Mouse (Mus musculus) heart, embryonic 13.5 days (tissue): ENCODE results near the gene Rab3gap1. TPM values are rescaled to one million over a fixed set of nuclear protein-coding genes. Genes with fewer than 3 reads are reported as not detected.

Source experiments
- ATAC-seq: fragments of 200-750 bp; cut with Nextera tagmentation; 2 replicates; pipeline ENCODE4 v1.8.0; 2017; ENCODE audit warnings: moderate TSS enrichment; ENCODE audit not compliant: insufficient number of reproducible peaks, low FRiP score, low TSS enrichment; ENCODE audit errors: extremely low read depth
- H3K27ac ChIP-seq: fragments of 300-500 bp; sonication (generic); replicated peaks from 2 replicates; pipeline ENCODE4 v1.5.1; 2015; ENCODE audit warnings: moderate library complexity, mild to moderate bottlenecking, inconsistent platforms
- H3K27me3 ChIP-seq: fragments of 300-500 bp; sonication (generic); replicated peaks from 2 replicates; pipeline ENCODE4 v1.6.1; 2015; ENCODE audit warnings: mild to moderate bottlenecking, inconsistent platforms
- H3K36me3 ChIP-seq: fragments of 300-500 bp; sonication (generic); 2 replicates; pipeline ENCODE4 v1.6.1; 2015; ENCODE audit warnings: mild to moderate bottlenecking, inconsistent platforms
- H3K4me1 ChIP-seq: fragments of 300-500 bp; sonication (generic); 2 replicates; pipeline ENCODE4 v1.6.1; 2015; ENCODE audit warnings: inconsistent platforms
- H3K4me2 ChIP-seq: fragments of 300-500 bp; sonication (generic); 2 replicates; pipeline ENCODE4 v1.6.1; 2015; ENCODE audit warnings: inconsistent platforms, mild to moderate bottlenecking, moderate library complexity
- H3K4me3 ChIP-seq: fragments of 300-500 bp; sonication (generic); 2 replicates; pipeline ENCODE4 v1.5.1; 2015; ENCODE audit warnings: moderate library complexity, mild to moderate bottlenecking, inconsistent platforms
- H3K9ac ChIP-seq: fragments of 300-500 bp; sonication (generic); 2 replicates; pipeline ENCODE4 v1.6.1; 2015; ENCODE audit warnings: inconsistent platforms, mild to moderate bottlenecking, moderate library complexity
- H3K9me3 ChIP-seq: fragments of 300-500 bp; sonication (generic); 2 replicates; pipeline ENCODE4 v1.6.1; 2016; ENCODE audit warnings: inconsistent platforms
- WGBS: fragments of 180-500 bp; shearing (Covaris S2); methylation state at CpG from one replicate; pipeline ENCODE4 v1.1.7; 2015; ENCODE audit warnings: mixed read lengths; 5-methylcytosine and 5-hydroxymethylcytosine counted together
- polyA plus RNA-seq: library from polyadenylated mRNA; unstranded; fragments of >200 nt; fragmentation: Nextera tagmentation; extraction: Ambion mirVana; gene quantifications from 2 replicates; pipeline ENCODE4 v1.2.1, GENCODE M21; 2015

The Rab3gap1 gene
- polyA plus RNA-seq: 21.7 and 21.8 TPM in 2 replicates

GRCm38 (mm10) chr1:127868300-127869261, at the start of gene Rab3gap1:
Rab3gap1 (plus strand) TSS chr1:127868773.
- Histone ChIP-seq H3K27ac (peak within 1 kb of the TSS; percentile 68), H3K9ac (peak within 1 kb of the TSS; percentile 85), H3K27me3 (no peaks in the 10 kb centered on the region), H3K4me1 (peaks cover 10% of the 10 kb centered on the region), H3K9me3 (no peaks in the 10 kb centered on the region), H3K36me3 (peaks cover 28% of the 10 kb centered on the region), H3K4me2 (peak within 1 kb of the TSS; percentile 71), H3K4me3 (peak within 1 kb of the TSS; percentile 69)
- WGBS: 11% methylated on average over 47 of the region's 47 CpGs
- ATAC-seq: peak; percentile 96

GRCm38 (mm10) chr1:127827325-127827724, 41.2 kb upstream of the Rab3gap1 start:
- Histone ChIP-seq H3K4me2 (no peak overlapping the region), H3K9ac (no peak overlapping the region), H3K27me3 (no peaks in the 10 kb centered on the region), H3K4me3 (no peak overlapping the region), H3K36me3 (no peaks in the 10 kb centered on the region), H3K9me3 (no peaks in the 10 kb centered on the region), H3K4me1 (no peaks in the 10 kb centered on the region), H3K27ac (no peak overlapping the region)
- no peak for ATAC-seq
- 13% methylated on average over 2 of the region's 2 CpGs for WGBS

- ATAC-seq: no peak
- H3K4me1 ChIP-seq: peaks cover 6% of the 10 kb centered on the region
Observed at GRCm38 (mm10) chr1:127830215-127830921, 38.2 kb upstream of the Rab3gap1 start.

GRCm38 (mm10) chr1:127833714-127834113, 34.9 kb upstream of the Rab3gap1 start:
- WGBS: 36% methylated on average over 2 of the region's 2 CpGs
- H3K4me3 ChIP-seq: no peak overlapping the region
- H3K27ac ChIP-seq: no peak overlapping the region
- peaks cover 6% of the 10 kb centered on the region for H3K4me1 ChIP-seq
- H3K9ac ChIP-seq: no peak overlapping the region
- no peaks in the 10 kb centered on the region for H3K27me3 ChIP-seq
- H3K9me3 ChIP-seq: no peaks in the 10 kb centered on the region
- no peak overlapping the region for H3K4me2 ChIP-seq
- no peaks in the 10 kb centered on the region for H3K36me3 ChIP-seq
- ATAC-seq: no peak

More at GRCm38 (mm10) chr1:127830215-127830921, 38.2 kb upstream of the Rab3gap1 start:
- Histone ChIP-seq H3K4me3 (no peak overlapping the region), H3K4me2 (no peak overlapping the region), H3K9ac (no peak overlapping the region), H3K27me3 (no peaks in the 10 kb centered on the region), H3K9me3 (no peaks in the 10 kb centered on the region), H3K27ac (no peak overlapping the region), H3K36me3 (no peaks in the 10 kb centered on the region)
- 75% methylated on average over 13 of the region's 13 CpGs for whole genome bisulfite sequencing

GRCm38 (mm10) chr1:127834202-127834601, 34.4 kb upstream of the Rab3gap1 start:
- no peaks in the 10 kb centered on the region for H3K9me3 ChIP-seq
- no peak overlapping the region for H3K9ac ChIP-seq
- H3K4me2 ChIP-seq: no peak overlapping the region
- H3K27me3 ChIP-seq: no peaks in the 10 kb centered on the region
- ATAC-seq: no peak
- H3K4me3 ChIP-seq: no peak overlapping the region
- H3K4me1 ChIP-seq: peaks cover 6% of the 10 kb centered on the region
- no peak overlapping the region for H3K27ac ChIP-seq
- no peaks in the 10 kb centered on the region for H3K36me3 ChIP-seq
- WGBS: 47% methylated on average over 4 of the region's 4 CpGs

- H3K4me1 ChIP-seq: peaks cover 6% of the 10 kb centered on the region
- no peaks in the 10 kb centered on the region for H3K9me3 ChIP-seq
- 75% methylated on average over 4 of the region's 4 CpGs for WGBS
- ATAC-seq: no peak
- H3K4me3 ChIP-seq: no peak overlapping the region
- no peak overlapping the region for H3K9ac ChIP-seq
- no peaks in the 10 kb centered on the region for H3K36me3 ChIP-seq
- no peak overlapping the region for H3K4me2 ChIP-seq
- no peaks in the 10 kb centered on the region for H3K27me3 ChIP-seq
- no peak overlapping the region for H3K27ac ChIP-seq
Observed at GRCm38 (mm10) chr1:127836619-127837018, 32.0 kb upstream of the Rab3gap1 start.

- H3K27ac ChIP-seq: no peak overlapping the region
- H3K9me3 ChIP-seq: no peaks in the 10 kb centered on the region
- no peak overlapping the region for H3K4me3 ChIP-seq
- no peaks in the 10 kb centered on the region for H3K36me3 ChIP-seq
- WGBS: 59% methylated on average over 1 of the region's 1 CpGs
- no peaks in the 10 kb centered on the region for H3K27me3 ChIP-seq
- no peak for ATAC-seq
- no peak overlapping the region for H3K4me2 ChIP-seq
- no peak overlapping the region for H3K9ac ChIP-seq
- peaks cover 6% of the 10 kb centered on the region for H3K4me1 ChIP-seq
Observed at GRCm38 (mm10) chr1:127838602-127839001, 30.0 kb upstream of the Rab3gap1 start.

- Histone ChIP-seq H3K27ac (no peak overlapping the region), H3K9ac (no peak overlapping the region), H3K4me1 (no peaks in the 10 kb centered on the region), H3K4me2 (no peak overlapping the region), H3K4me3 (no peak overlapping the region), H3K27me3 (no peaks in the 10 kb centered on the region), H3K36me3 (no peaks in the 10 kb centered on the region), H3K9me3 (no peaks in the 10 kb centered on the region)
- ATAC-seq: no peak
- 38% methylated on average over 5 of the region's 5 CpGs for WGBS
Observed at GRCm38 (mm10) chr1:127845472-127845871, 23.1 kb upstream of the Rab3gap1 start.

- Histone ChIP-seq H3K27ac (no peak overlapping the region), H3K4me1 (no peaks in the 10 kb centered on the region), H3K27me3 (no peaks in the 10 kb centered on the region), H3K4me3 (no peak overlapping the region), H3K9me3 (peaks cover 11% of the 10 kb centered on the region), H3K36me3 (no peaks in the 10 kb centered on the region), H3K4me2 (no peak overlapping the region), H3K9ac (no peak overlapping the region)
- ATAC-seq: no peak
- WGBS: 49% methylated on average over 7 of the region's 7 CpGs
Observed at GRCm38 (mm10) chr1:127850075-127850610, 18.4 kb upstream of the Rab3gap1 start.

GRCm38 (mm10) chr1:127854486-127855222, 13.9 kb upstream of the Rab3gap1 start, which contains the start of gene Map3k19:
Map3k19 (minus strand) TSS chr1:127855031.
- no peak for ATAC-seq
- Histone ChIP-seq H3K4me3 (no peak within 1 kb of the TSS), H3K4me2 (no peak within 1 kb of the TSS), H3K27ac (no peak within 1 kb of the TSS), H3K4me1 (no peaks in the 10 kb centered on the region), H3K9me3 (peaks cover 11% of the 10 kb centered on the region), H3K36me3 (no peaks in the 10 kb centered on the region), H3K9ac (no peak within 1 kb of the TSS), H3K27me3 (no peaks in the 10 kb centered on the region)
- WGBS: 73% methylated on average over 14 of the region's 14 CpGs
